Mouse (Mus musculus) CH12.LX (cell line): ENCODE results near the gene G430095P16Rik. TPM values are rescaled to one million over a fixed set of nuclear protein-coding genes. Genes with fewer than 3 reads are reported as not detected.

ENCODE experiments used
- DNase-seq: peaks from one replicate; pipeline ENCODE4 v3.0.0-alpha.2; 2013; ENCODE audit errors: extremely low read depth
- H3K27ac ChIP-seq: 2 replicates; pipeline ENCODE4 v1.5.1; 2012; ENCODE audit warnings: low read depth, mild to moderate bottlenecking, control low read depth, moderate library complexity; ENCODE audit not compliant: insufficient read depth
- H3K27me3 ChIP-seq: replicated peaks from 2 replicates; pipeline ENCODE3; 2012; ENCODE audit warnings: inconsistent platforms
- H3K36me3 ChIP-seq, 2 experiments: replicated peaks in 1 of 2; 2 replicates each; pipeline versions ENCODE3 to v1.6.1; 2012; ENCODE audit warnings: inconsistent platforms in 1 of 2, low read length in 1 of 2, mild to moderate bottlenecking in 1 of 2, mixed read lengths in 1 of 2, moderate library complexity in 1 of 2; ENCODE audit not compliant: control insufficient read depth in 1 of 2, insufficient read depth in 1 of 2
- H3K4me1 ChIP-seq, 2 experiments: 2 replicates each; pipeline ENCODE4 v1.6.1; 2012; ENCODE audit warnings: inconsistent platforms in 1 of 2, moderate library complexity in 1 of 2; ENCODE audit not compliant: insufficient read depth in 2 of 2, control insufficient read depth in 1 of 2
- H3K4me2 ChIP-seq: 2 replicates; pipeline ENCODE4 v1.6.1; 2012; ENCODE audit warnings: low read depth, mild to moderate bottlenecking, control low read depth; ENCODE audit not compliant: poor library complexity, insufficient read depth, severe bottlenecking
- H3K4me3 ChIP-seq, 3 experiments: fragments of 150-350 bp in 1 of 3; sonication (generic) in 1 of 3; replicated peaks in 1 of 3; 2 replicates each; pipeline versions ENCODE3 to v1.5.1; 2011 to 2012; ENCODE audit warnings: low read depth in 2 of 3, low read length in 2 of 3, mild to moderate bottlenecking in 2 of 3, moderate library complexity in 2 of 3, control low read depth in 1 of 3, improper control_type of control experiment in 1 of 3, inconsistent platforms in 1 of 3, mixed read lengths in 1 of 3; ENCODE audit not compliant: poor library complexity in 1 of 3
- H3K79me2 ChIP-seq: replicated peaks from 2 replicates; pipeline ENCODE4 v1.6.1; 2012; ENCODE audit warnings: mild to moderate bottlenecking, moderate library complexity; ENCODE audit not compliant: control insufficient read depth, poor library complexity, insufficient read depth, severe bottlenecking; ENCODE audit errors: extremely low read depth
- H3K9ac ChIP-seq: 2 replicates; pipeline ENCODE4 v1.6.1; 2012; ENCODE audit warnings: low read depth, mild to moderate bottlenecking, control low read depth, moderate library complexity; ENCODE audit not compliant: insufficient read depth
- H3K9me3 ChIP-seq: replicated peaks from 2 replicates; pipeline ENCODE3; 2012; ENCODE audit warnings: low read length, inconsistent platforms, mixed read lengths
- BHLHE40 ChIP-seq: IDR thresholded peaks from 2 replicates; pipeline ENCODE4 v1.6.1; 2011; ENCODE audit warnings: mild to moderate bottlenecking, low read depth, low read length, improper control_type of control experiment
- CHD1 ChIP-seq: IDR thresholded peaks from 2 replicates; pipeline ENCODE4 v1.6.1; 2012; ENCODE audit warnings: low read depth, low read length, improper control_type of control experiment, inconsistent platforms
- CTCF ChIP-seq, 2 experiments: IDR thresholded peaks in 1 of 2; conservative IDR thresholded peaks in 1 of 2; 2 replicates each; pipeline ENCODE4 v1.5.1; 2011 to 2012; ENCODE audit warnings: low read depth in 2 of 2, low read length in 2 of 2, improper control_type of control experiment in 1 of 2, inconsistent platforms in 1 of 2, mild to moderate bottlenecking in 1 of 2, moderate library complexity in 1 of 2
- E2F4 ChIP-seq: IDR thresholded peaks from 2 replicates; pipeline ENCODE4 v1.6.1; 2011; ENCODE audit warnings: low read depth, low read length, improper control_type of control experiment; ENCODE audit not compliant: insufficient replicate concordance
- ETS1 ChIP-seq: conservative IDR thresholded peaks from 2 replicates; pipeline ENCODE4 v1.6.1; 2012; ENCODE audit warnings: low read depth, mild to moderate bottlenecking, inconsistent platforms, low read length, improper control_type of control experiment, moderate library complexity
- HCFC1 ChIP-seq: IDR thresholded peaks from 2 replicates; pipeline ENCODE4 v1.6.1; 2012; ENCODE audit warnings: low read depth, mild to moderate bottlenecking, inconsistent platforms, low read length, improper control_type of control experiment
- IRF4 ChIP-seq: IDR thresholded peaks from 2 replicates; pipeline ENCODE4 v1.6.1; 2014; ENCODE audit warnings: low read depth, mild to moderate bottlenecking, inconsistent platforms, low read length, improper control_type of control experiment
- JUND ChIP-seq: conservative IDR thresholded peaks from 2 replicates; pipeline ENCODE4 v1.6.1; 2011; ENCODE audit warnings: low read depth, low read length, improper control_type of control experiment
- KAT2A ChIP-seq: IDR thresholded peaks from 2 replicates; pipeline ENCODE4 v1.6.1; 2012; ENCODE audit warnings: low read length, improper control_type of control experiment, inconsistent platforms; ENCODE audit not compliant: insufficient replicate concordance
- MAX ChIP-seq: IDR thresholded peaks from 2 replicates; pipeline ENCODE4 v1.6.1; 2011; ENCODE audit warnings: low read length, improper control_type of control experiment
- MEF2A ChIP-seq: IDR thresholded peaks from 2 replicates; pipeline ENCODE4 v1.6.1; 2014; ENCODE audit warnings: low read depth, mild to moderate bottlenecking, inconsistent platforms, low read length, improper control_type of control experiment, borderline replicate concordance
- MXI1 ChIP-seq: IDR thresholded peaks from 2 replicates; pipeline ENCODE4 v1.6.1; 2011; ENCODE audit warnings: mild to moderate bottlenecking, low read depth, low read length, improper control_type of control experiment
- NELFE ChIP-seq: IDR thresholded peaks from 2 replicates; pipeline ENCODE4 v1.6.1; 2011; ENCODE audit warnings: low read depth, low read length, improper control_type of control experiment
- POLR2A ChIP-seq: IDR thresholded peaks from 2 replicates; pipeline ENCODE4 v1.6.1; 2011; ENCODE audit warnings: low read depth, mild to moderate bottlenecking, improper control_type of control experiment, low read length
- POLR2AphosphoS2 ChIP-seq: IDR thresholded peaks from 2 replicates; pipeline ENCODE4 v1.6.1; 2011; ENCODE audit warnings: low read depth, low read length, improper control_type of control experiment
- SIN3A ChIP-seq: IDR thresholded peaks from 2 replicates; pipeline ENCODE4 v1.6.1; 2012; ENCODE audit warnings: low read length, improper control_type of control experiment, inconsistent platforms
- TCF12 ChIP-seq: IDR thresholded peaks from 2 replicates; pipeline ENCODE4 v1.6.1; 2014; ENCODE audit warnings: low read depth, mild to moderate bottlenecking, inconsistent platforms, low read length, improper control_type of control experiment
- UBTF ChIP-seq: IDR thresholded peaks from 2 replicates; pipeline ENCODE4 v1.6.1; 2012; ENCODE audit warnings: low read depth, mild to moderate bottlenecking, inconsistent platforms, low read length, improper control_type of control experiment, moderate library complexity
- USF1 ChIP-seq: IDR thresholded peaks from 2 replicates; pipeline ENCODE4 v1.6.1; 2014; ENCODE audit warnings: low read depth, mild to moderate bottlenecking, inconsistent platforms, low read length, improper control_type of control experiment
- ZC3H11A ChIP-seq: IDR thresholded peaks from 2 replicates; pipeline ENCODE4 v1.6.1; 2012; ENCODE audit warnings: low read depth, mild to moderate bottlenecking, inconsistent platforms, low read length, improper control_type of control experiment
- ZKSCAN1 ChIP-seq: IDR thresholded peaks from 2 replicates; pipeline ENCODE4 v1.6.1; 2012; ENCODE audit warnings: low read depth, inconsistent platforms, low read length, improper control_type of control experiment, borderline replicate concordance
- dilution Hi-C: fragments of 300-500 bp; cut with MboI; formaldehyde crosslinking; loops from 2 replicates; pipeline ENCODE4 v1.14.3; 2020; ENCODE audit warnings: low sequenced_read_pairs; ENCODE audit not compliant: extremely low pct_unique_long_range_greater_than_20kb, extremely low pct_ligation_motif_present
- in situ Hi-C: fragments of 300-500 bp; cut with MboI; formaldehyde crosslinking; loops from 3 replicates; pipeline ENCODE4 v1.14.3; 2019; ENCODE audit warnings: low sequenced_read_pairs, low pct_ligation_motif_present, low pct_unique_long_range_greater_than_20kb, mixed read lengths
- polyA plus RNA-seq: library from polyadenylated mRNA; unstranded; fragments of >175 nt; gene quantifications from 2 replicates; pipeline ENCODE4 v1.2.1, GENCODE M21; 2012; ENCODE audit warnings: low read depth; ENCODE audit not compliant: insufficient read length
- total RNA-seq, 2 experiments: library from RNA; depleted of rRNA; stranded (reverse); fragments of 300-350 nt in 1 of 2; fragments of >200 nt in 1 of 2; gene quantifications; 2 replicates each; pipeline ENCODE4 v1.2.3; 2012 to 2014

Gene G430095P16Rik
- total and polyA plus RNA-seq, 3 experiments: 0.17 TPM; not detected in 2

GRCm38 (mm10) chr8:84743054-84743415 lies 20.2 kb downstream of the G430095P16Rik start:
- in situ Hi-C loops (no loop called here), dilution Hi-C loops (no loop called here)
- Histone ChIP-seq H3K4me2 (no peak overlapping the region), H3K27ac (no peak overlapping the region), H3K36me3 (no peaks in the 10 kb centered on the region), H3K9me3 (no peaks in the 10 kb centered on the region), H3K4me1 (peaks cover 7 to 23% of the 10 kb centered on the region in 2 experiments), H3K9ac (no peak overlapping the region), H3K4me3 (no peak overlapping the region), H3K27me3 (peaks cover 82% of the 10 kb centered on the region), H3K79me2 (no peaks in the 10 kb centered on the region)
- DNase-seq: no peak
- TF ChIP-seq BHLHE40 (0 out of 2 replicates have a peak, but pooled peaks have one; percentile 42), MXI1 (no peak)

- Histone ChIP-seq H3K79me2 (no peaks in the 10 kb centered on the region), H3K4me2 (no peak overlapping the region), H3K9ac (no peak overlapping the region), H3K4me1 (peaks cover 7 to 15% of the 10 kb centered on the region in 2 experiments), H3K27ac (no peak overlapping the region), H3K4me3 (no peak overlapping the region), H3K36me3 (no peaks in the 10 kb centered on the region), H3K9me3 (no peaks in the 10 kb centered on the region), H3K27me3 (peaks cover 77% of the 10 kb centered on the region)
- no peak for DNase-seq
- dilution Hi-C loops: no loop called here
- no peak for TF ChIP-seq POLR2AphosphoS2
- no peak for TF ChIP-seq ZKSCAN1
- no peak for TF ChIP-seq KAT2A
- no peak for TF ChIP-seq SIN3A
- TF ChIP-seq E2F4: no peak
- TF ChIP-seq MEF2A: no peak
- no peak for TF ChIP-seq MAX
- TF ChIP-seq CTCF (conservative IDR thresholded peaks at IDR 0.05 in 1 of 2, IDR thresholded peaks at IDR 0.05 in 1 of 2; ENCODE audit: low read depth in 2 of 2, low read length in 2 of 2): no peak
- TF ChIP-seq ETS1: no peak
- no peak for TF ChIP-seq CHD1
- TF ChIP-seq ZC3H11A: no peak
- no peak for TF ChIP-seq POLR2A
- no peak for TF ChIP-seq HCFC1
- no peak for TF ChIP-seq NELFE
- TF ChIP-seq UBTF: no peak
- TF ChIP-seq IRF4: no peak
- no peak for TF ChIP-seq JUND
- TF ChIP-seq TCF12: no peak
- no peak for TF ChIP-seq USF1
- in situ Hi-C loops: no loop called here
Measured at GRCm38 (mm10) chr8:84743517-84744420, 21.0 kb downstream of the G430095P16Rik start.
